Mouse (Mus musculus) left cerebral cortex, postnatal 25 days (tissue): ENCODE measurements around the gene Fkbp15. TPM values are rescaled to one million over a fixed set of nuclear protein-coding genes. Genes with fewer than 3 reads are reported as not detected.

Experiments
- DNase-seq, 2 experiments: peaks; one replicate each; pipeline ENCODE4 v3.0.0; 2022; ENCODE audit warnings: low spot score in 2 of 2, mixed read lengths in 1 of 2
- intact Hi-C: fragments of 180-260 bp; cut with DNase I; formaldehyde crosslinking; loops from one replicate; pipeline ENCODE4 v1.15.1; 2025
- total RNA-seq, 2 experiments: library from RNA; stranded (reverse); gene quantifications; 2 replicates each; pipeline ENCODE4 v1.2.3; 2021

Fkbp15 gene
- total RNA-seq, 2 experiments from 2014 or later: 33.1 to 35.9 TPM

- intact Hi-C loops: no loop called here
- no peak for DNase-seq
These were observed 28.4 kb downstream of the Fkbp15 start for GRCm38 (mm10) chr4:62331977-62332376.

- intact Hi-C loops: no loop called here
These were observed 31.2 kb downstream of the Fkbp15 start for GRCm38 (mm10) chr4:62328941-62329660.

GRCm38 (mm10) chr4:62326111-62326510, 34.2 kb downstream of the Fkbp15 start:
- intact Hi-C loops: no loop called here
- no peak for DNase-seq

More at GRCm38 (mm10) chr4:62328941-62329660, 31.2 kb downstream of the Fkbp15 start:
- no peak for DNase-seq

GRCm38 (mm10) chr4:62322684-62323083, 37.7 kb downstream of the Fkbp15 start:
- DNase-seq: peak in 1 of 2 experiments; percentile 31
- intact Hi-C loops: no loop called here

- intact Hi-C loops: no loop called here
These were observed 42.1 kb downstream of the Fkbp15 start for GRCm38 (mm10) chr4:62318294-62318693.

GRCm38 (mm10) chr4:62316456-62316855, 43.9 kb downstream of the Fkbp15 start:
- DNase-seq: no peak
- intact Hi-C loops: no loop called here

More at GRCm38 (mm10) chr4:62318294-62318693, 42.1 kb downstream of the Fkbp15 start:
- no peak for DNase-seq

GRCm38 (mm10) chr4:62314516-62314915, 45.8 kb downstream of the Fkbp15 start:
- DNase-seq: no peak
- intact Hi-C loops: no loop called here

- intact Hi-C loops: no loop called here
- no peak for DNase-seq
These were observed 46.6 kb downstream of the Fkbp15 start for GRCm38 (mm10) chr4:62313641-62314211.

- intact Hi-C loops: no loop called here
- no peak for DNase-seq
These were observed 47.5 kb downstream of the Fkbp15 start for GRCm38 (mm10) chr4:62312821-62313220.

GRCm38 (mm10) chr4:62308406-62308805, 51.9 kb downstream of the Fkbp15 start:
- intact Hi-C loops: no loop called here
- no peak for DNase-seq

- intact Hi-C loops: no loop called here
- DNase-seq: no peak
These were observed 53.5 kb downstream of the Fkbp15 start for GRCm38 (mm10) chr4:62306840-62307239.

GRCm38 (mm10) chr4:62306301-62306700, 54.0 kb downstream of the Fkbp15 start:
- DNase-seq: no peak
- intact Hi-C loops: no loop called here

GRCm38 (mm10) chr4:62303288-62303687, 57.1 kb downstream of the Fkbp15 start:
- DNase-seq: no peak
- intact Hi-C loops: no loop called here

- intact Hi-C loops: no loop called here
- no peak for DNase-seq
These were observed 57.6 kb downstream of the Fkbp15 start for GRCm38 (mm10) chr4:62302795-62303194.

- intact Hi-C loops: no loop called here
- no peak for DNase-seq
These were observed 60.3 kb downstream of the Fkbp15 start for GRCm38 (mm10) chr4:62300001-62300400.

GRCm38 (mm10) chr4:62297280-62298130, 62.8 kb downstream of the Fkbp15 start:
- intact Hi-C loops: no loop called here
- DNase-seq: no peak

- intact Hi-C loops: no loop called here
These were observed 65.6 kb downstream of the Fkbp15 start for GRCm38 (mm10) chr4:62294741-62295140.

GRCm38 (mm10) chr4:62293219-62293861, 67.0 kb downstream of the Fkbp15 start:
- DNase-seq: peak; percentile 40 to 73

More at GRCm38 (mm10) chr4:62294741-62295140, 65.6 kb downstream of the Fkbp15 start:
- no peak for DNase-seq

GRCm38 (mm10) chr4:62292461-62293180, 67.7 kb downstream of the Fkbp15 start:
- intact Hi-C loops: no loop called here
- DNase-seq: no peak

More at GRCm38 (mm10) chr4:62293219-62293861, 67.0 kb downstream of the Fkbp15 start:
- intact Hi-C loops: no loop called here
